Mouse (Mus musculus) liver, embryonic 16.5 days (tissue): Measurements from ENCODE around the gene Traf7. TPM values are rescaled to one million over a fixed set of nuclear protein-coding genes. Genes with fewer than 3 reads are reported as not detected.
A peak's percentile ranks its signal among the peaks of the same experiment; 100 is the strongest.

Experiments used
- ATAC-seq: fragments of 200-750 bp; cut with Nextera tagmentation; 2 replicates; pipeline ENCODE4 v1.8.0; 2017; ENCODE audit warnings: low read depth, mild to moderate bottlenecking, moderate number of reproducible peaks, moderate library complexity
- H3K27ac ChIP-seq: fragments of 300-500 bp; sonication (generic); 2 replicates; pipeline ENCODE4 v1.5.1; 2014; ENCODE audit warnings: mild to moderate bottlenecking, low read length
- H3K27me3 ChIP-seq: fragments of 300-500 bp; sonication (generic); 2 replicates; pipeline ENCODE4 v1.6.1; 2014; ENCODE audit warnings: low read depth, low read length, mixed read lengths; ENCODE audit not compliant: control insufficient read depth, insufficient read depth
- H3K36me3 ChIP-seq: fragments of 300-500 bp; sonication (generic); 2 replicates; pipeline ENCODE4 v1.6.1; 2014; ENCODE audit warnings: mild to moderate bottlenecking; ENCODE audit not compliant: control insufficient read depth, insufficient read depth
- H3K4me1 ChIP-seq: fragments of 300-500 bp; sonication (generic); 2 replicates; pipeline ENCODE4 v1.6.1; 2014; ENCODE audit warnings: low read depth, low read length, mixed read lengths; ENCODE audit not compliant: control insufficient read depth
- H3K4me2 ChIP-seq: fragments of 300-500 bp; sonication (generic); 2 replicates; pipeline ENCODE4 v1.6.1; 2014; ENCODE audit warnings: low read depth, low read length, mixed read lengths
- H3K4me3 ChIP-seq: fragments of 300-500 bp; sonication (generic); 2 replicates; pipeline ENCODE4 v1.5.1; 2014; ENCODE audit warnings: low read depth, mild to moderate bottlenecking, low read length
- H3K9ac ChIP-seq: fragments of 300-500 bp; sonication (generic); 2 replicates; pipeline ENCODE4 v1.6.1; 2014; ENCODE audit warnings: low read depth, low read length
- H3K9me3 ChIP-seq: fragments of 300-500 bp; sonication (generic); replicated peaks from 2 replicates; pipeline ENCODE4 v1.6.1; 2016; ENCODE audit warnings: low read length; ENCODE audit not compliant: control insufficient read depth
- WGBS: fragments of 180-500 bp; shearing (Covaris S2); extraction: QIAGEN DNeasy Blood & Tissue Kit; methylation state at CpG from one replicate; pipeline ENCODE4 v1.1.7; 2014; ENCODE audit not compliant: insufficient replicate concordance; 5-methylcytosine and 5-hydroxymethylcytosine counted together
- polyA plus RNA-seq: library from polyadenylated mRNA; unstranded; fragments of >200 nt; fragmentation: Nextera tagmentation; extraction: Ambion mirVana; gene quantifications from 2 replicates; pipeline ENCODE4 v1.2.1, GENCODE M21; 2015

Traf7 gene
- polyA plus RNA-seq, 1 experiment from 2014 or later = 29.6 TPM

DNA sequence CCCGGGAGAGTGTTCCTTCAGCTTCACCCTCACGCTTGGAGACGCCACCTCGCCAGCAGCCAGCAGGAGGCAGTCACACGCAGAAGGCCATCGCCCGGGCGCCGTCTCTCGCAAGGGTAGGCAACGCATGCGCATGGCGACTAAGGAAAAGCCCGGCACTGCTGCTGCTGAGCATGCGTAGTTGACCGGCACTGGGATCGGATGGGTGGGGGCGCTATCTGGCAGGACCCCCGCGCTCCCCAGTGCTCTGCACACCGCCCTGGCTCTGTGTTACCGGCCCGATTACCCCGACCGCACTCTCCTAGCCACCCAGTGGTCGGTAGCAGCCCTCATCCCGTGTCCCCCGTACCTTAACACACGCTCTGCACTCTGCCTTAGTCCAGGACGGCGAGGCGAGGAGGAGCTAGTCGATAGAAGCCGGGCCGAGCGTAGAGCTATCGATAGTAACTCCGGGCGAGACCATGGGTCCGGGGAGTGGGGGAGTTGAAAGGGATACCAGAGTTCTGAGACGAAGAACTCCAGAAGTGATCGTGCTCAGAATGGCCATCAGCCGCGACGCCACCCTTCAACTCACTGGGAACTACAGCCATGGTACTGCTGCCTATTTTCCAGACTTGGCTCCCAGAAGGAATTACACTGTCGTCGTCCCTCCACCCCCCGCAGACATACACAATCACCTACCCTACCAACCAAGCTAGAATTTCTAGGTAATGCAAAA, 48.9 kb downstream of the Traf7 start, which contains the start of gene Mlst8:
Gene Mlst8 (minus strand): TSS at position 416 of the 718 bp plus-strand sequence.
- H3K4me3 ChIP-seq = peak within 1 kb of the TSS; percentile 74
- peak within 1 kb of the TSS; percentile 92 for H3K27ac ChIP-seq
- H3K27me3 ChIP-seq = no peaks in the 10 kb centered on the region
- peak; percentile 93 for ATAC-seq
- no peaks in the 10 kb centered on the region for H3K9me3 ChIP-seq
- peaks cover 31% of the 10 kb centered on the region for H3K36me3 ChIP-seq
- peak within 1 kb of the TSS; percentile 75 for H3K4me2 ChIP-seq
- peak within 1 kb of the TSS; percentile 84 for H3K9ac ChIP-seq
- peaks cover 14% of the 10 kb centered on the region for H3K4me1 ChIP-seq
- 0% methylated on average over 48 of the region's 48 CpGs for WGBS

DNA sequence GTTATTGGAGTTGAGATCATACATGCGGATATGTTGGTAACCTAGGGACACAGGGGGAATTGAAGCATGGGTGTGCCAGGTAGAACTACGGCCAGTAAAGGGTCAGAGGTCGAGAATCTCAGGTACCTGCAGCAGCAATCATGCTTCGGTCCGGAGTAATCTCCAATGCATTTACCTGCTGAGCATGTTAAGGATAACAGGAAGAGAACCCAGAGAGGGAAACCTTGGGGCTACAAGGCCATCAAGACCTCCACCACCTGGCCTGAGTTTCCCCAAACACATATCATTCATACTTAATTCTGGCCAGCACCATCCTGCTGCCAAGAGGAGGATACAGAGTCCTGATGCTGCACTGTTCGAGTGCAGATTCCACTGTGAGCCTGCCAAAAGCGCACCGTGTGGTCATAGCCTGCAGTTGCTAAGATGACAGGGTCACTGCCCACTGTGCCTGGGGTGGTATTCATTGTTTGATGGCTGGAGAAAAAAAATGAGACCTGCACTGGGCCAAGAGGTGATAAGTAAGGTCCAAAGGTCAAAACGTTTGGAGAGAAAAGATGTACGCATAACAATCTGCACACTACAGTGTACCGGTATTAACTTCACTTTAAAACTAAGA, 49.6 kb downstream of the Traf7 start:
- peak overlapping the region; percentile 92; the same call in 1 of the 2 replicates for H3K27ac ChIP-seq

DNA sequence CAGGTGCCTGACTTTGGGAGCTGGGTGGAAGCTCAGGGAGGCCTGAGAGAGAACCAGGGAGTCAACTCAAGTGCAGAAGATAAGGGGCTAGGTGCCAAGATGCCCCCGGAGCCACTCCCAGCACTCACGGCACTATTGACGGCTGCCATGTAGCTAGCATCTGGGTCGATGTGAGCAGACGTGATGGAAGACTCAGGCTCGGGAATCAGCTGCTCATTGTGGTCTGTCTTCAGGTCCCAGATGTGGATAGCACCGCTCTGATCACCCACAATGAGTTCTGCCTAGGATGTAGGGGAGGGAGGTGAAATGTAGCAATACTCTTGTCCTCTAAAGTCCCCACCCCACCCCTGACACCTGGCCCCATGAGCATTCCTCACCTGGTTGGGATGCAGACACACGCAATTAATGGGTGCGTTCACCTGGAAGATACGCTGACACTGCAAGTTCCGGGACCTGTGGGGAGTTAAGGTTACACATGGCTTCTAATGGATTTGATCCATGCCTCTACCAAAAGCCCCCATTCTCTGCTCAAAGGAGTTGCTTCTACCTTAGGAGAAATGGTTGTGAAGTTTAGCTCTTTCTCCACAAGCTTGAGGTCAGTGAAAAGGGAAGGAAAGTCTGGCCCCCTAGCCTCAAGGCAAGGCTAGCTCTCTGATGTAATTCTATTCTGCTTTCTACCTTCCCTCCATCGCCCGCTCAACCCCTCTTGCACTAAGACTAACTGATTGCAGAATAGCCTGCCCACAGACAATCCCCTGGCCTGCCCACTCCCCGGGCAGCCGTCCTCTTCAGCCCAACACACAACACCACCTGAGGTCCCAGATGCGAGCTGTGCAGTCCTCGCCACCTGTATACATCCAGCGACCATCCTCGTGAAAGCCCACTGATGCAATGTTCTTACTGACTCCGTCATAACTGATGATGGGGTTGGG, 50.4 kb downstream of the Traf7 start:
- peak overlapping the region; percentile 84 for H3K9ac ChIP-seq
- 85% methylated on average over 20 of the region's 20 CpGs for WGBS
- peak overlapping the region; percentile 75 for H3K4me2 ChIP-seq
- no peak for ATAC-seq
- H3K27ac ChIP-seq = peak overlapping the region; percentile 92
- H3K36me3 ChIP-seq = peaks cover 39% of the 10 kb centered on the region
- H3K27me3 ChIP-seq = no peaks in the 10 kb centered on the region
- no peaks in the 10 kb centered on the region for H3K9me3 ChIP-seq
- H3K4me3 ChIP-seq = peak overlapping the region; percentile 74
- H3K4me1 ChIP-seq = peaks cover 24% of the 10 kb centered on the region

More for the DNA sequence above, 49.6 kb downstream of the Traf7 start:
- Histone ChIP-seq H3K27me3 (no peaks in the 10 kb centered on the region), H3K4me3 (peak overlapping the region; percentile 74), H3K9ac (peak overlapping the region; percentile 84), H3K4me1 (peaks cover 16% of the 10 kb centered on the region), H3K4me2 (peak overlapping the region; percentile 75), H3K9me3 (no peaks in the 10 kb centered on the region), H3K36me3 (peaks cover 31% of the 10 kb centered on the region)
- ATAC-seq = no peak
- WGBS = 49% methylated on average over 11 of the region's 11 CpGs

DNA sequence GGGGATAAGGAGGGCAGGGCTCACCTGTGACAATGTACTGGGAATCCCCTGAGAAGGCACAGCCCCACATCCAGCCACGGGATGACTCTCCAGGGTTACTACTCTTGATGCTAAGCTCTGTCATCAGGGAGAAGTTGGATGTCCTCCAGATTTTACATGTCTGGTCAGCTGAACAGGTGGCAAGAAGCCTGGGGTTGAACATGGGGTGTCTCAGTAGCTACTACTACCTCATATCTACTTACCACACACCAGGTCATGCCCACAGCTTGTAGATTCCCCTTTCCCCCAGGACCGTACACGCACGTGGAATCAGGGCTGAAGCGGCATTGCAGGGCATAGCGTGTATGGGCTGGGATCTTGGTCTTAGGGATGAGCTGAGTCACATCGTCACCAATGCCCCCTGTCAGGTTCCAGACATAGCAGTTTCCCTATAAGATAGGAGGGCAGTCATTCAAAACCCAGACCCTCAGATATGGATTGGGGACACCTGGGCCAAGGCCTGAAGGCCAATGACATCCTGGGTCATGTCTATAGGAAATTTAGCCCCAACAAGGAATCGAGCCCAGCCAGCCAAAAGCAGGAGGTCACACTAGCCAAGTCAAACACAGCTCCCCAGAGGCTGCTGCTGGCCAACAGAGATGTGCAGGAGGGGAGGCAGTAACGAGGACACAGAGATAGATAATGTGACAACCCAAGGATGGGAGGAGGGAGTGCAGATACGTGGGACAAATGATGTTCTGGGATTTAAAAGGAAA, 51.5 kb downstream of the Traf7 start:
- Histone ChIP-seq H3K4me3 (no peak overlapping the region), H3K4me1 (peaks cover 35% of the 10 kb centered on the region)

DNA sequence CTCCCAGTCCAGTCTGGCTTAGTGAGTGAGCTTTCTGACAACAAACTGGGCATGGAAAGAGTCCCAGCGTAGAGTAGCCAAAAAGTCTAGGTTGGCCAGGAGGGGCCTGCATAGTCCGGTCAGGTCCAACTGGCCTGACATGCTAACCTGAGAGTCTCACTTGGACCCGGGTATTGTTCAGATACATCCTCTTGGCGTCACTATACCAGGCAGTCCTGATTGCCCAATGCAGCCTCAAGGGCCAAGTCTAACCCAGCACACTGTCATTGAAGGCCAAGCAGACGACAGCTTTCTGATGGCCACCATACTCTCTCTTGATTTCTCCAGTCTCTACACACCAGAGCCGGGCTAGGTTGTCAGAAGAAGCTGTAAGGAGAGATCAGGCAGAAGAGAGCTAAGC, 52.2 kb downstream of the Traf7 start:
- WGBS = 82% methylated on average over 6 of the region's 6 CpGs

More for the DNA sequence above, 51.5 kb downstream of the Traf7 start:
- Histone ChIP-seq H3K4me2 (no peak overlapping the region), H3K36me3 (peaks cover 39% of the 10 kb centered on the region), H3K9ac (no peak overlapping the region), H3K9me3 (no peaks in the 10 kb centered on the region), H3K27me3 (no peaks in the 10 kb centered on the region), H3K27ac (no peak overlapping the region)
- no peak for ATAC-seq
- WGBS = 78% methylated on average over 10 of the region's 10 CpGs

DNA sequence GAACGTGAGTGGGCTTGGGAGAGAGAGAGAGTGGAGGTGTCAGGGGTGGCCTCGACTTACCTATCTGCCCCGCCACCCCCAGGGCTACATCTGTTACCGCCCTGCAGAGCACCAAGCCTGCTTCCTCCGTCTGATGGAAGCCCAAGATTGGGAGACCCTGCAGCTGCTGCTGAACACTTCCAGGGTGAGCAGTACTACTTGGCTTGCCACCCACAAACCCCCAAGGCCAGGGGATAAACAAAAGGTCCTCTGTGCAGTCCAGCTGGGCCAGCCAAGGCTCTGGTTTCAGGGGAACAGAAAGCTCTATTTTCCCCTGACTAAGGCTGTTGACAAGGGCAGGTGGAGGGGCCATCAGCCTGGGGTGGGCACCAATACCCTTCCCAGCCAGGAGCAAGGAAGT, 53.2 kb downstream of the Traf7 start:
- no peak overlapping the region for H3K27ac ChIP-seq
- no peak overlapping the region for H3K9ac ChIP-seq
- no peaks in the 10 kb centered on the region for H3K9me3 ChIP-seq
- H3K4me3 ChIP-seq = no peak overlapping the region
- peaks cover 39% of the 10 kb centered on the region for H3K36me3 ChIP-seq
- no peaks in the 10 kb centered on the region for H3K27me3 ChIP-seq
- peaks cover 31% of the 10 kb centered on the region for H3K4me1 ChIP-seq
- ATAC-seq = no peak
- 70% methylated on average over 5 of the region's 5 CpGs for WGBS
- no peak overlapping the region for H3K4me2 ChIP-seq

More for the DNA sequence above, 52.2 kb downstream of the Traf7 start:
- H3K27ac ChIP-seq = no peak overlapping the region
- no peak overlapping the region for H3K9ac ChIP-seq
- H3K4me1 ChIP-seq = peaks cover 37% of the 10 kb centered on the region
- no peak overlapping the region for H3K4me2 ChIP-seq
- no peak overlapping the region for H3K4me3 ChIP-seq
- ATAC-seq = no peak
- H3K9me3 ChIP-seq = no peaks in the 10 kb centered on the region
- peaks cover 39% of the 10 kb centered on the region for H3K36me3 ChIP-seq
- H3K27me3 ChIP-seq = no peaks in the 10 kb centered on the region

DNA sequence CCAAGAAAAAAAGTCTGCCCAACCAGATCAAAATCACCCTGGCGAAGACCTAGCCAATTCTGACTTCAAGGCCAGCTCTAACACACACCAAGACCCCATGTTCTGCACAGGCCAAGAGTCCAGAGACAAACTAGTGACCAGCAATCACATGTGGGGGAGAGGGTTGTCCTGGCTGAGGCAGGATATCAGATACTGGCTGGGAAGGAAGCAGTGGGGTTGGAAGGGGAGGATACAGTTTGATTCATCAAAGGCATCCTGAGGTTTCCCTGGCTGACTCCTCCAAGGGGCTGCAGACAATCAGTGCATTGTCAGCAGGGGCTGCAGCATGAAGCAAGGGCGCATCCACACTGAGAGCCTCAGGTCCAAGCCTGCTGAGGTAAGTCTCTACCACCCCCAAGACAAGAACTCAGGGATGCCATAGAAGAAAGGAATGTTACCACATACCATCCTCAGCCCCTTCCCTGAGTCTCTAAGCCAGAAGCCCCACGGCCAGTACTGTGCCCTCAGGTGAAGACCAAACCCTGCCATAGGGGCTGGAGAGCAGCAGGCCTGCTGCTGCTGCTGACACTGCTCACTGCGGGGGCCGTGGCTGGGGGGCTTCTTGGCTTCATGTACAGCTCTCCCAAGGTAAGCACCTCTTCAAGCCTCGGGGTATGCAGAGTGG, 54.0 kb downstream of the Traf7 start, which contains the start of gene Bricd5:
Gene Bricd5 (plus strand): TSS at position 273 of the 664 bp plus-strand sequence.
- H3K9ac ChIP-seq = no peak within 1 kb of the TSS; the same call in 1 of the 2 replicates
- H3K9me3 ChIP-seq = no peaks in the 10 kb centered on the region
- no peak within 1 kb of the TSS for H3K27ac ChIP-seq
- H3K27me3 ChIP-seq = no peaks in the 10 kb centered on the region
- H3K4me2 ChIP-seq = peak within 1 kb of the TSS; percentile 91
- WGBS = 76% methylated on average over 6 of the region's 6 CpGs
- H3K36me3 ChIP-seq = peaks cover 39% of the 10 kb centered on the region
- H3K4me1 ChIP-seq = peaks cover 31% of the 10 kb centered on the region
- peak within 1 kb of the TSS; percentile 94 for H3K4me3 ChIP-seq
- no peak for ATAC-seq

DNA sequence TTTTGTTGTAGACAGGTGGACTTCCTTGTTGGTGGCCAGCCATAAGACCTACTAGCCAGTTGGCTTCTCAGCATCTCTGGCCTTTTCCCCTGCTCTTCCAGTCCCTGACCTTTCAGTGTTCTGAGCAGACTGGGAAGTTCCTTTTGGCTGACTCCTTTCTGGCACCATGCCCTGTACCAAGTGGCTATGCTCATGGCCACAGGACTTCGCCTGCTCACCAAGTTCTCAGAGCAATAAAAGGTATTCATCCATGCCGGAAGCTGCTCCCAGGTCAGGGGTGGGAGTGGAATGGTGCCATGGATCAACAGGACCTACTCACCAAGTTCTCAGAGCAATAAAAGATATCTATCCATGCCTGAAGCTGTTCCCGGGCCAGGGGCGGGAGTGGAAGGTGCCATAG, 55.2 kb downstream of the Traf7 start:
- Histone ChIP-seq H3K4me3 (peak overlapping the region; percentile 94), H3K27me3 (no peaks in the 10 kb centered on the region), H3K27ac (no peak overlapping the region; the same call in 1 of the 2 replicates), H3K36me3 (peaks cover 39% of the 10 kb centered on the region), H3K9me3 (no peaks in the 10 kb centered on the region), H3K9ac (peak overlapping the region; percentile 96), H3K4me1 (peaks cover 23% of the 10 kb centered on the region), H3K4me2 (peak overlapping the region; percentile 91)
- 75% methylated on average over 4 of the region's 4 CpGs for WGBS
- ATAC-seq = no peak
